Mouse (Mus musculus): ENCODE data around the gene Gm5136.

Gm5136 gene

DNA sequence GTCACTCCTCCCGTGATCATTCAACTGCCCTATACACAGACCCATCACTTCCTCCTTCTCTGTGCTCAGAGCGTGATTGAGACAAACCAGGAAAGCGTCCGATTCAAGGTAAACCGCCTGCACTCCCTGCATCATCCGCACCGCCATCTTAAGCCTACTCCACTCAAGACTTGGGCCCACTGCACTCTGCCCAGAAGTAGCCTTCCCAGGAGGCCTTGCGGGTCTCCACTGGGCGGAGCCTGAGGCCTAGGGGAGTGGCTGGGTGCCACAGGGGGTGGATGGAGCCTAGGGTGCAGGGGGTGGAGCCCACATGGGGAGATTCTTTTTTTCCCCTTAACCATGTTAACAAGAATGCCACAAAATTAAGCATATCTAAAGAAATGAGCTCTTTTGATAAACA, at the start of gene Gm5136:
Gene Gm5136, minus strand, starts transcription at position 215 of the 400 bp plus-strand sequence.
- DNase-seq, result no peak

DNA sequence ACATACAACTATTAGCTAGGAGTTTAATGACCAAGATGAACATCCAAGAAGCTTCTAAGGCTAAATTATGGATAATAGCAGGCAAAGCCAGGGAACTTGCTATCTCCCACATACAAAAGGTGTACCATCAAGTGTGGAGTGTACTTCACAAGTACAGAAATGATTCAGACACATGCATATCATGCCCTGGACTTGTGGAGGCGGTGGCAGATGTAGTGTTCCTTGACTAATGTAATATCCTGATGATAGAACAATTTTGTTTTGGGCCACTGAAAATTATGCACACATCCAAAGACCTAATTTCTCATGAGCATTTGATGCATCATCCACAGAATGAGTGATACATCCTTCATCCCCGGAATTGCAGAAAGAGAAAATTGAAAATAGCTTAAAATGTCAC, 43.8 kb upstream of the Gm5136 start:
- DNase-seq, result no peak

DNA sequence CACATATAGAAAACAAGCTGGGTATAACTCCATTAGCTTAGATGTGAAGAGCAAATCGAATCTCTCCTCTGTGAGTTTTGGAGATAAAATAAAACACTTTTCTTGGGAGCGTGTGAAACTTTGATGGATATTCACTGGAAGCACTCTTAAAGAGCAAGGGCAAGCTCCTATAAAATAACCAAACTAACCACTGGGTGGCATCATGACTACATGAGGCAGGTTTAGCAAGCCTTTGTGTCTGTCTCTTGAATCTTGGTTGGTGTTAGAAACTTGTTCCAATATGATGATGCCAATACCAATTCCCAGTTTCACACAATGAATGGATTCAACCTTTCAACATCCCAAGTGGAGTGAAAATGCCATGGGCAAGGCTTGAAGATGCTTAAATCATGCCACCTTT, 34.0 kb upstream of the Gm5136 start:
- no peak for DNase-seq

DNA sequence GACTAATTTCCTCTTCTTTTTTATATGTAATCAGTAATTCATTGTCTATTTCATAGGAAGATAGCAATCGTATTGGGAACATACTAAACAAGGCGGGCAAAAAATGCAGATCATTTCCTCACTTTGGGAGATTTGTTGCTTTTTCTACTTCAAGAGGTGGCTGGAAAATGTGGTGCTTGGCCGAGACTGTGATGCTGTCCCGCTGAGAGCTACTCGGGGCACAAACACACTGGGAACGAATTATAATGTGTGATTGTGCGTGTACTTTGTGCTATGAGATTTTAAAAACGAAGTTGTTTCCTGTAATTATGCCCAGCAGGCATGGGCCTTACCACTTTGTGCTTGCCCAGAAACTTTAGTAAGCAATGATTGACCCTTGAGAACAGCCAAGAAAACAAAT, 29.0 kb upstream of the Gm5136 start:
- no peak for DNase-seq

DNA sequence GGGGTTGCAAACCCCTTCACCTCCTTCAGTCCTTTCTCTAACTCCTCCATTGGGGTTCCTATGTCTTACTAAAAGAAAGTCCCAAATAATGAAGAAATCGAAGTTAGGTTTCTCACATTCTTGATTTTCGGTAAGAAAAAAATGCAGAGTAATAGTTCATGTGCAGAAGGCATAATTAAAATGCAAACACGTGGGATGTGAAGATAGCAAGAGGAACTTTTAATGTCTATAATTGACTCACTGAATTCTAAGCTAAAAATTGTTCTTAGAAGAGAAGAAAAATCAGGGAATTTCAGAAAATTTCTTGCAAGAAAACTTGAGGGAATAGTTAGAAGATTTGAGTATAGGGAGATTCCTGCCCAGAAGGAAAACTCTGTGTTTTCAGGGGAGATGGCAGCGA, 26.4 kb upstream of the Gm5136 start:
- DNase-seq, result no peak

DNA sequence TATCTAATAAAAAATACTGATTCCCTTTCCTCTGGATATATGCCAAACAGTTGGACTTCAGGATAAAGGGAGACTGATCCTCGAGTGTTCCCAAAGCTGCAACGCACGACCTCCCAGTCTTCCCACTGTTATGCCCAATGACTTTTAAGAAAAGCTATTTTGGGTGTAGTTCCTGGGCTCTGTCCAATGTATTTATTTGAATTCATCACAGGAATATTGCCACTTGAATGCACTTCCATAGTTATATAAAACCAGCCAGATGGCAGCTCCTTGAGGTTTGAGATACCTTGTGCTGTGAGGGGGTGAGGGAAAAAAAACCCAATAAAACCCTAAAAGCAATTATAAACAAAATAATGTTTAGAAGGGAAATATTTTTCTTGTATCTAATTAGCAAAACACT, 24.9 kb upstream of the Gm5136 start:
- DNase-seq, result no peak

DNA sequence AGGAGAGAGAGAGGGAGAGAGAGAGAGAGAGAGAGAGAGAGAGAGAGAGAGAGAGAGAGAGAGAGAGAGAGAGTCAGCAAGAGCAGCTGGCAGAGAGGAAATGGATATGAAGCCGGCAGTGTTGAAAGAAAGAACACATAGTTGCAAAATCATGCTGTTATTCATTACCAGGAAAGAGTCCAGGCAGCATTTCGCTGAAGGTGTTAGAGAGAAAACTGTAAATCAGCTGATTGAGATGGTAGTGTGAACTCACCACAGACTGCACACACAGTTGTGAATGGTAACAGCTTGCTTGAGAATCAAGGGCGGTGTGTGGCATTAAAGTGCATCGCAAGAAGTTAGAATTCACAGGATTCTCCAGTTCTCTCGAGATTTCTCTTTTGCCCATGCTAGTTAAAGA, 10.6 kb upstream of the Gm5136 start:
- no peak for DNase-seq

DNA sequence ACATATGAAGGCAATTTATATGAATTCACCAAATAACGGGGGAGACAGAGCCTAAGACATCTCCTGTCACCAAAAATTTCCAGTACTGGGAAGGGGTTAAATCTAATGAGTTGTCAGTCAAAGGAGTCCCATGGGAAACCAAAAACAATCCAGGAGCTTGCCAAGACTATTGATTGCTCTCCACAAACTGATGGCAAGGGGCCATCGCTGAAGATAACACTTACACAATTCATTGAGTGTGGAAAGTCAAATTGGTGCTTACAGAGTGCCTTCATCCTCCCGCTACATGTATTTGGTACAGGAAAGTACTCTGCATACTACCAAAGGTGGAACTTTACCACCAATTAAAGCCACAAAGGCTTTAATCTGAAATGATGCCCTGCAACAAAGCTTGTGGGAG, 5.7 kb upstream of the Gm5136 start:
- DNase-seq, result no peak

DNA sequence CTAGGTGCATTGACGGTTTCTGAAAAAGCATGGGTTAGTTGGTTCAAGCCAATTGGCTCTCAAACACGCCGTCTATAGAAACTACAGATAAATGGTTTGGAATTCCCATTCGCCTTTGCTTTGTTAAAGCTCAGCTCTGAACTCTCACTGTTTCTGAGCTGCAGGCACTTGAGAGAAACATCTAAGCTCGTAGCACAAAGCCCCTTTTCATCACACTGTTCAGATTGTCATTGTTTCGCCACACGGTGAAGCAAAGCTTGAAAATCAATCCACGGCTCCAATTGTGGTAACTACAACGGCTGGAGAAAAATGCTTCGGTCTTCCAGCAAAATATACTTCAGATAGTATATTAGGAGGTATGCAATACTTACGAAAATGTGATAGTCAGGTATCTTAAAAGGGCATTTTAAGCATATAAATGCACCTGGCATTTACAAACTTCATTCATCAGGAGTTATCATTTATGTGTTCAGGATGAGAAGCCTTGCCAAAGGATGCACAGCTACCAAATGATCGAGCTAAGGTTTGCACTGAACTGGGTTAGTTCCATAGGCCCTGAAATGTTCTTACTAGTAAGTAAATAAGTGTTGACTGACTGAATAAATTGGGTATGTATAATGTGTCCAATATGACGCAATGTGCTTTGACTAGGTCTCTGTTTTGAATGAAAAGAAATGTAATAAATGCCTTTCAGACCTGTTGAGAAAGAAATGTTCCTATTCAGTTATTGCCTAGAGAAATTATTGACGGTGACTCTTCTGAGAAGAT, 1.6 kb upstream of the Gm5136 start:
- no peak for DNase-seq

DNA sequence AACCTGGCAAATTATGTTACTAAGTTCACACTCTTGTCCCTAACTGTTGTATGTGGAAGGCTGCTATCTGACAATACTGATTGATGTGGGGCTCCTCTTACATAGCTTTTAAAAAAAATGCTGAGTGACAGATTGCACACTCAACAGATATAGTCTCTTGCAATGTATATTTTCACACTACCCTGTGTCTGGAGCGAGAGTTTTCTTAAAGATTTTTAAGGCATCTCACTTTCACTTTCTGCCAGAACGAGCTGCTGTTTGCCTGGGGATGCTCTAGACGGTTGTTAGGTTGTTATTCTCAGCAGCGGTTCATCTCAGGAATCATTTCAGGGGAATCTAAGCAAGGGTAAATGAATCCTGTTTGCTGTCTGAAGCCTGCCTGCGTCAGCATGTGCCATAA, 2.9 kb downstream of the Gm5136 start:
- no peak for DNase-seq

DNA sequence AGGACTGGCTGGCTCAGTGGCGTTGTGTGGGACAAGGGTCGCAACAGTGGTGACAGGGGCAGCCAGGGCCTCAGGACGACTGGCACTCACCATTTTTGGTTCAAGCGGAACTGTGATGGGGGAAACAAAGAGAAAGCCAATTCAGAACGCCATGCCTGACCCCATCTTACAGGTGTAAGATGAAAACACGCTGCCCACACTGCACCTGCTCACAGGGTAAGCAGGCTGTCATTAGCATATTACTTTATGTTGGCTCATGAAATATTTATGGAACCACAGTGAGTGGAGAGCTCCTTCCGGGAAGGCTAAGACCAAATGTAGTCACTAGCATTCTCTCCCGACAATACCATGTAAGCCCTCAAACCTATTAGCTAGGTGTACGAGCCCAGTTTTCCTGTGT, 9.0 kb downstream of the Gm5136 start:
- no peak for DNase-seq

DNA sequence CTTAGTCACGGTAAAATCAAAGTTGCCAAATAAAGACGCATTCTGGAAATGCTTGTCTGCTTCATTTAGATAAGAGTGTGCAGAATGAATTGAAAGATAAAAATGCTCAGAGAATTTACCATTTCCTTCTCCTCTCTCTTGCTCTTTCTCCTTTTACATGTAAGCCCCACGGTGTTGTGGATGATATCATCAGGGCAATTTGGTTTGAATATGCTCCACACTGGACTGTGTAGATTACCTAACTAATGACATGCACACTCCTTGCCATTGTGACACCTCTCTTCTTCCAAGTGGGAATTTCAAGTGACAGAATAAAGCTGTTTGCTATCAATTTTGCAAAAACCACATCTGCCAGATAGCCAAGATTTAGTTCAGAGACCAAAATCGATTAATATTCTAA, 13.3 kb downstream of the Gm5136 start:
- no peak for DNase-seq

DNA sequence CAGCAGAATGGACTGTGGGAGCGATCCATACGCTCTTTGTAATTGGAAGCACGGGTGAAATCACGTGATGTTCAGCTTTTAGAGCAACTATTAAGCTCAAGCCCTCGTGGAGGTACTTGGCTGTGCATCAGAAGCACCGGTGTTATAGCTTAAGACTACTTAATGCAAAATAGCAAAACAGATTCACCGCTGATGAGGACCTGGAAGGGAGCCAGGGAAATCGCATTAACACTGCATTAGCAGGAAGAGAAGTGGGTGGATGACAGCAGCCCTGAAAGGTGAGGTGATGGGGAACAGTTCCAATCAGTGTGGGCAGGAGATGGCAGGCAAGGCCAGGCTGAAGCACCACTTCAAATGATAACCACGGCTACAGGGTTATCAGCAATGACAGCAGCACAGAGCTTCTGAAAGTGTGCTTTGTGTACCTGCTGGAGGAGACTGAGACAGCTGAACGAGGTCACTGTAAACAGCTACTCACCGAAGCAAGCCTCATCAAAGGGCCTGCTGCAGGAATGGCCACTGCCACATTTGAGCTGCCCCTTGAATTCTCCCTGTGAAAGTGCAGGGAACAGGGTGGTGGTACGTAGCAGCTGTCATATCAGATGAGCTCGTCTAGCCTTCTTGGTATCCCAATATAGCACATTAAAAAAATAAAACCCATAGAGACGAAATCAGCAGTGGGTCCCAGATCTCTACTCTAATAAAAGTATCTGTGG, 20.1 kb downstream of the Gm5136 start:
- no peak for DNase-seq

DNA sequence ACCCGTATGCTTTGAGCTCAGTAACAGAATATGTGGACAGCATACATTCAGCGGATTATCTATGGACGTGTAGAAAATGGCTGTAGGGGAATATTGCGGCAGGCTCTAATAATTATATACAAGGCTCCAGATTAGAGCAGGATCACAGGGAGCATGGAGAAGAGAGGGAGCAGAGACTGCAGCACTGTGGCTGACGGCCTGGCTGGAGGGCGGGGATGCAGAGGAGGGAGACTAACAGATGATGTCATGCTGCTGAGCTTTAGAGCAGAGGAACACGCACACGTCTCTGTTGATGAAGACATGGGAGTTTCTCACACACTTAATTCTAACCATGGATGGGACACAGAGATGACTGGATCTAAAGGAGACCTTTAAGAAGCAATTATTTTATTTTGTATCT, 22.9 kb downstream of the Gm5136 start:
- no peak for DNase-seq

DNA sequence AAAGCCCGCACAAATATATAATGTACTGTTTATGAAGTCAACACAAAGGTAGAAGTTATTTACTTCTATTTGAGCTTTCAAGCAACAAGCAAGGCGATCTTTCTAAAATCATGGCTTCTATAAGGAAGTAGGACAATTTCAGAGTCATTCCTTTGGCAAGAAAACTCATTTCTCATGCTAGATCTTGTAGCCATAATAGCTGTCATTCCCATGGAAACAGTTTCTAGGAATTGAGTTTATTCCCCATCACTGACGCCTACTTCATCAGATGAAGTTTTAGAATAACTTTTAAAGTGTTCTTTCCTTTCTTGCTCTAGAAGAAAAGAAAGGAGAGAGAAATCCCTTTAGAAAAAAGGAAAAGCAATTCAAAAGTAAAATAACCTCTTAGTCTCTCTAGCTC, 31.0 kb downstream of the Gm5136 start:
- no peak for DNase-seq

DNA sequence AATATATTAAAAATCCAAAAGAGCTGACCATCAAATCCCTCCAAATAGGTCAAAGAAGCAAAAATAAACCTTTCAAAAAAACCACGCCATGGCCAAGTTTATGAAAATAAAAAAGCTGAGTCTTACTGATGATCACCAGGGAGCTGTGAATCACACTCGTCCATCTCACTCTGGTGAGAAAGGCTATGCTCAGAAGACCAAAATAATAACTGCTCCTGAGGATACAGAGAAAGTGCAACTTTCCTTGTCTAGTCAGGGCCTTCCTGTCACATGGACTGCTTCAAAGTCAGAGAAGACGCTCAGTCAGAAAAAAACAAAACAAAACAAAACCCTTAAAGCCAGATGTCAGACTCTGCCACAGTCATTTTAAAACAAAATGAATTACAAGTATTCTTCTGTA, 39.7 kb downstream of the Gm5136 start:
- DNase-seq, result no peak

DNA sequence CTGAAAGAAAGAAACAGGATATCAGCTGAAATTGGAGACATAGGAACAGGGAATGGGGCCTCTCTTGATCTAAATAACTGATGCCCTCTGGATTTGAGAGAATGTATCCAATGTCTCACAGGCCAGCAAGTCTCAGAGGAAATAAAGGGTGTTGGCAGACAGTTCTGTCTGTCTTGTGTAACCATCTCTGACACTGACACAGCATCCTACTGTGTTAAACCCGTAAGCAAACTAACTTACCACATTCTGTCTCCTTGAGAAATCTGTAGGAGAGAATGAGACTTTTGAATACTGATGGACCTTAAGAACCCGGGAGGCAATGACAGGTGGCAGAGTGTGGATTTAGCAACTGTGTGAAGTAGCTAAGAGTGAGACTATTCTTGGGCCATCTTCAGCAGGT, 41.7 kb downstream of the Gm5136 start:
- no peak for DNase-seq

DNA sequence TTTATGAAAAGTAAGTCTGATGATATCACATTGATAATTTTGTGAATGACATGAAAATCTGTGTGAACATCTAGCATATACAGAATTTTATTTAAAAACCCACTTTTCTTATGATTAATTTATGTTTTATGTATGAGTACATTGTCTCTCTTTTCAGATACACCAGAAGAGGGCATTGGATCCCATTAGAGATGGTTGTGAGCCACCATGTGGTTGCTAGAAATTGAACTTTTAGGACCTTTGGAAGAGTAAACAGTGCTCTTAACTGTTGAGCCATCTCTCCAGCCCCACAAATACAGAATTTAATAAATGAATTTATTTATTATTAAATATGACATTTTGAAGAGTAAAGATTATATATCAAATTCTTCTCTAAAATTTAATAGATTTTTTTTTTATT, 42.3 kb downstream of the Gm5136 start:
- DNase-seq, result no peak

DNA sequence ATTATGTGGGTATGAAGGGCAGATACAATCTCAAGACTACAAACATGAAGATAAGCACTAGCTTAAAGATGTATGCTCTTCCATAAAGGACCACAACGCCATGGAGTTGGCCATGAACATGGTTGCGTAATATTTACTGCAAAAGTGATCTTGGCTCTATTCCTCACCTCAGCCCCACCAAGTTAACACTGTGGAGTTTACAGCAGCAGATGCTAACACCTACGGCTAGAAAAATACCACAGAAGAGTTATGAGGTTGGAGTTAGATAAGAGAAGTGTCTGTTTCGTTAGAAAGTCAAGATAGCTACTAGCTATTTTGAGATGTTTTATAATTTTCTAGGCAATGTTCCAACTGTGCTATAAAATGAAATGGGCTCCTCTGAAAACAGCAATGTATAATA, 43.1 kb downstream of the Gm5136 start:
- no peak for DNase-seq

DNA sequence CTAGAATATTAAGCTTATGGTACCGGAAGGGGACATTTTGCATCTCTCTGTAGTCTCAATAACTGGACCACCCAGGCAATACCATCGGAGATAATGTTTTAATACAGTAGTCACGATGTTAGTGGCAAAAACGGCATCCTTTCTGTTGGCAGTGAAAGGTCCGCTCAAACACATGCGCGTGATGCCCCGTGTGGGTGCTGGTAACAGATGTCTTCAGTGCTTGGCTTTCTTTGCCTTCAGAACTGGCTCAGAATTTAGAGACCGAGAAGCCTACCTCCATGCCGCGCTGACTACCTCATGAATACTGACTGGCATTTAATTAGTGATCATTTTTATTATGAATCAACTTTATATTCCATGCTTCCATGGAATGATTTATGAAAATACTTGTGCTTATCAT, 44.9 kb downstream of the Gm5136 start:
- DNase-seq, result no peak

DNA sequence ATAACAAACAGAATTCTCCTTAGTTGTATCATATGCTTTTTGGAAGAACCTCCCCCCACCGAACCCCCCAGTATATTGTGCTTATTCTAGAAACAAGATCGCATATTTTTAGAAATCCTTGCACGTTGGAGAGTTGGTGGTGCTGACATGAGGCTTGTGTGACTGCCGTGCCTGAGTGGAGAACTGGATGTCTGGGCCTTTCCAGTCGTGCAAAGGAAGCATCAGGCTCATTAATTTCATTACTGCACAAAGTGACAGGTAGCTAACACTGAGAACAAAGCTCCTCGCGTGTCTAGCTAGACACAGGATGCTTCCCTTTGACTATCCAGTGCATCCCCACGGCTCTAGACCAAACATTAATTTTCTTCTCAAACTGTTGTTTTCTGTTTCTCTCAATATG, 47.1 kb downstream of the Gm5136 start:
- DNase-seq, result no peak

DNA sequence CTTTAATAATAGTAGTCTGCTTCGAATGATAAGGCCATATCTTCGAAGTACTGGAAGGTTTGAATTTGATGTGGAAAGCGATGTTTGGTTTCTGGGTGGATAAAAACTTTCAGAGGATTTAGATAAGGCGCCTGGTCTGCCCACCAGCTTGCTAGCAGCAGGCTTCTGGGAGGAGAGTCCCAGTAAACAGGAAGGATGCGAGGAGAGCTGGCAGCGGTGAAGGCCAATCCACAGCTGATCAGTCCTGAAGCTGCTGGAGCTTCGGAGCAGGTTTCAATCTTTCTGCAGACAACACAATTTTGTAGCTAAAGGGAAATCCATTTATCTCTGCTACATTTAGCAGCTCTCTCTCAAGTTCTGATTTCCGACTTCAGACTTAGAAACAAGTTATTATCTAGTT, 47.9 kb downstream of the Gm5136 start:
- no peak for DNase-seq

DNA sequence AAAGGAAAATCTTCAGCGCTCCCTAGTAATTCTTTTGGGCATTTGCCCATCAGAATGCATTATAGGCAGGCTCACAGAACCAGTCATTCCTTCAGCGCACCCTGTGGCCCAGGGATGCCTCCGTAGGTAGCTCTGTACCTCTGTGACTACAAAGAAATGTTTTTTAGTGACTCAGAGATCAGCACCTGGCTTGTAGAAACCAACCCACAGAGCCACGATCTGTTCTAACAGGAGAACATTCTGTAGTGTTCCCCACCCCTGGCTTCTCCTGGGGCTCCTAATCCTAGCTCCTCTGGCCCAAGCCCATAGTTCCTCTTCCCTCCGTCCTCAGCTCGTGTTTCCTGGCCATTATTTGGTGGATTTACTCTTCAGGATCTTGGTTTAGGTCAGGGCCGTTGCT, 50.8 kb downstream of the Gm5136 start:
- DNase-seq, result no peak
